Mouse (Mus musculus) liver, embryonic 15.5 days (tissue): Measurements from ENCODE around the gene Gkn2. TPM values are rescaled to one million over a fixed set of nuclear protein-coding genes. Genes with fewer than 3 reads are reported as not detected.

Experiments
- ATAC-seq: fragments of 200-750 bp; cut with Nextera tagmentation; 2 replicates; pipeline ENCODE4 v1.8.0; 2017; ENCODE audit warnings: moderate number of reproducible peaks, mild to moderate bottlenecking, moderate library complexity; ENCODE audit not compliant: insufficient read depth
- H3K27ac ChIP-seq: fragments of 300-500 bp; sonication (generic); replicated peaks from 2 replicates; pipeline ENCODE4 v1.5.1; 2015; ENCODE audit warnings: mild to moderate bottlenecking, inconsistent platforms
- H3K27me3 ChIP-seq: fragments of 300-500 bp; sonication (generic); 2 replicates; pipeline ENCODE4 v1.6.1; 2015; ENCODE audit warnings: mild to moderate bottlenecking, inconsistent platforms
- H3K36me3 ChIP-seq: fragments of 300-500 bp; sonication (generic); replicated peaks from 2 replicates; pipeline ENCODE4 v1.6.1; 2015; ENCODE audit warnings: moderate library complexity, mild to moderate bottlenecking, inconsistent platforms
- H3K4me1 ChIP-seq: fragments of 300-500 bp; sonication (generic); replicated peaks from 2 replicates; pipeline ENCODE4 v1.6.1; 2015; ENCODE audit warnings: inconsistent platforms
- H3K4me2 ChIP-seq: fragments of 300-500 bp; sonication (generic); 2 replicates; pipeline ENCODE4 v1.6.1; 2015; ENCODE audit warnings: moderate library complexity, mild to moderate bottlenecking, inconsistent platforms
- H3K4me3 ChIP-seq: fragments of 300-500 bp; sonication (generic); replicated peaks from 2 replicates; pipeline ENCODE4 v1.5.1; 2015; ENCODE audit warnings: mild to moderate bottlenecking, inconsistent platforms
- H3K9ac ChIP-seq: fragments of 300-500 bp; sonication (generic); 2 replicates; pipeline ENCODE4 v1.6.1; 2015; ENCODE audit warnings: moderate library complexity, mild to moderate bottlenecking, inconsistent platforms
- H3K9me3 ChIP-seq: fragments of 300-500 bp; sonication (generic); replicated peaks from 2 replicates; pipeline ENCODE4 v1.6.1; 2016; ENCODE audit warnings: inconsistent platforms
- WGBS: fragments of 180-500 bp; shearing (Covaris S2); methylation state at CpG from one replicate; pipeline ENCODE4 v1.1.7; 2015; ENCODE audit warnings: mixed read lengths; ENCODE audit not compliant: insufficient replicate concordance; 5-methylcytosine and 5-hydroxymethylcytosine counted together
- polyA plus RNA-seq: library from polyadenylated mRNA; unstranded; fragments of >200 nt; fragmentation: Nextera tagmentation; extraction: Ambion mirVana; gene quantifications from 2 replicates; pipeline ENCODE4 v1.2.1, GENCODE M21; 2015

Gene Gkn2
- not detected in 2 replicates for polyA plus RNA-seq

GRCm38 (mm10) chr6:87373057-87373456 is at the start of gene Gkn2:
Gene Gkn2 (plus strand): TSS chr6:87373357.
- Histone ChIP-seq H3K27me3 (no peaks in the 10 kb centered on the region), H3K27ac (no peak within 1 kb of the TSS), H3K36me3 (no peaks in the 10 kb centered on the region), H3K9me3 (no peaks in the 10 kb centered on the region), H3K4me2 (no peak within 1 kb of the TSS), H3K4me3 (no peak within 1 kb of the TSS), H3K9ac (no peak within 1 kb of the TSS), H3K4me1 (no peaks in the 10 kb centered on the region)
- WGBS, result 71% methylated on average over 9 of the region's 9 CpGs
- no peak for ATAC-seq

GRCm38 (mm10) chr6:87323381-87323780 is 49.8 kb upstream of the Gkn2 start:
- Histone ChIP-seq H3K9ac (no peak overlapping the region), H3K27ac (no peak overlapping the region), H3K27me3 (0 out of 2 replicates have a peak, but pooled peaks cover 4% of the 10 kb centered on the region), H3K4me3 (no peak overlapping the region), H3K9me3 (no peaks in the 10 kb centered on the region), H3K4me1 (no peaks in the 10 kb centered on the region), H3K36me3 (no peaks in the 10 kb centered on the region), H3K4me2 (no peak overlapping the region)
- 46% methylated on average over 2 of the region's 2 CpGs for WGBS
- ATAC-seq, result no peak

- no peak overlapping the region for H3K9ac ChIP-seq
- no peak for ATAC-seq
- no peaks in the 10 kb centered on the region for H3K36me3 ChIP-seq
- H3K9me3 ChIP-seq, result no peaks in the 10 kb centered on the region
- H3K27ac ChIP-seq, result no peak overlapping the region
- 60% methylated on average over 2 of the region's 2 CpGs for WGBS
- no peak overlapping the region for H3K4me3 ChIP-seq
- H3K4me2 ChIP-seq, result no peak overlapping the region
- 0 out of 2 replicates have a peak, but pooled peaks cover 4% of the 10 kb centered on the region for H3K27me3 ChIP-seq
- H3K4me1 ChIP-seq, result no peaks in the 10 kb centered on the region
Measured at GRCm38 (mm10) chr6:87326932-87327331, 46.2 kb upstream of the Gkn2 start.

- no peak overlapping the region for H3K4me2 ChIP-seq
- H3K4me3 ChIP-seq, result no peak overlapping the region
- no peak overlapping the region for H3K27ac ChIP-seq
- 63% methylated on average over 22 of the region's 22 CpGs for WGBS
- H3K27me3 ChIP-seq, result peaks cover 9% of the 10 kb centered on the region
- no peaks in the 10 kb centered on the region for H3K9me3 ChIP-seq
- no peak for ATAC-seq
- no peak overlapping the region for H3K9ac ChIP-seq
- H3K4me1 ChIP-seq, result no peaks in the 10 kb centered on the region
- no peaks in the 10 kb centered on the region for H3K36me3 ChIP-seq
Measured at GRCm38 (mm10) chr6:87328265-87329173, 44.6 kb upstream of the Gkn2 start.

GRCm38 (mm10) chr6:87332380-87332779 is 40.8 kb upstream of the Gkn2 start:
- Histone ChIP-seq H3K4me3 (no peak overlapping the region), H3K4me1 (no peaks in the 10 kb centered on the region; the same call in 1 of the 2 replicates), H3K27ac (no peak overlapping the region), H3K9ac (no peak overlapping the region), H3K27me3 (peaks cover 47% of the 10 kb centered on the region), H3K9me3 (no peaks in the 10 kb centered on the region), H3K4me2 (no peak overlapping the region), H3K36me3 (no peaks in the 10 kb centered on the region)
- ATAC-seq, result no peak
- WGBS, result 51% methylated on average over 2 of the region's 2 CpGs

- no peaks in the 10 kb centered on the region for H3K9me3 ChIP-seq
- H3K36me3 ChIP-seq, result no peaks in the 10 kb centered on the region
- H3K9ac ChIP-seq, result no peak overlapping the region
- ATAC-seq, result no peak
- H3K4me3 ChIP-seq, result peak overlapping the region; percentile 50
- peaks cover 49% of the 10 kb centered on the region for H3K27me3 ChIP-seq
- H3K27ac ChIP-seq, result no peak overlapping the region
- 21% methylated on average over 11 of the region's 11 CpGs for WGBS
- H3K4me2 ChIP-seq, result peak overlapping the region; percentile 64; the same call in 1 of the 2 replicates
- no peaks in the 10 kb centered on the region; the same call in 1 of the 2 replicates for H3K4me1 ChIP-seq
Measured at GRCm38 (mm10) chr6:87334361-87335090, 38.6 kb upstream of the Gkn2 start.

- no peaks in the 10 kb centered on the region for H3K36me3 ChIP-seq
- no peaks in the 10 kb centered on the region; the same call in 1 of the 2 replicates for H3K4me1 ChIP-seq
- peaks cover 49% of the 10 kb centered on the region for H3K27me3 ChIP-seq
- ATAC-seq, result no peak
- no peak within 1 kb of the TSS for H3K9ac ChIP-seq
- H3K9me3 ChIP-seq, result no peaks in the 10 kb centered on the region
- peak within 1 kb of the TSS; percentile 64 for H3K4me2 ChIP-seq
- H3K27ac ChIP-seq, result 0 out of 2 replicates have a peak within 1 kb of the TSS, but pooled peaks have one; percentile 19
- H3K4me3 ChIP-seq, result peak within 1 kb of the TSS; percentile 50
- WGBS, result under 1% methylated on average over 54 of the region's 54 CpGs
Measured at GRCm38 (mm10) chr6:87335091-87335934, 37.8 kb upstream of the Gkn2 start, which contains the start of gene Antxr1. Gene Antxr1 (minus strand): TSS chr6:87335821.

GRCm38 (mm10) chr6:87335935-87336295 is 37.2 kb upstream of the Gkn2 start:
- Histone ChIP-seq H3K9ac (no peak overlapping the region), H3K27me3 (peaks cover 49% of the 10 kb centered on the region), H3K4me2 (no peak overlapping the region), H3K36me3 (no peaks in the 10 kb centered on the region), H3K27ac (no peak overlapping the region), H3K4me3 (no peak overlapping the region), H3K4me1 (no peaks in the 10 kb centered on the region; the same call in 1 of the 2 replicates), H3K9me3 (no peaks in the 10 kb centered on the region)
- WGBS, result 19% methylated on average over 6 of the region's 6 CpGs
- no peak for ATAC-seq

- Histone ChIP-seq H3K4me1 (no peaks in the 10 kb centered on the region), H3K27ac (no peak within 1 kb of the TSS), H3K27me3 (0 out of 2 replicates have a peak, but pooled peaks cover 3% of the 10 kb centered on the region), H3K9me3 (no peaks in the 10 kb centered on the region), H3K36me3 (no peaks in the 10 kb centered on the region), H3K4me2 (no peak within 1 kb of the TSS), H3K9ac (no peak within 1 kb of the TSS), H3K4me3 (no peak within 1 kb of the TSS)
- no peak for ATAC-seq
- 62% methylated on average over 8 of the region's 8 CpGs for WGBS
Measured at GRCm38 (mm10) chr6:87350829-87351228, 22.3 kb upstream of the Gkn2 start, which contains the start of gene Gkn1. Gene Gkn1 (minus strand): TSS chr6:87350942.

- no peak overlapping the region for H3K9ac ChIP-seq
- WGBS, result 42% methylated on average over 5 of the region's 5 CpGs
- ATAC-seq, result no peak
- H3K27ac ChIP-seq, result no peak overlapping the region
- H3K4me1 ChIP-seq, result no peaks in the 10 kb centered on the region
- no peak overlapping the region for H3K4me3 ChIP-seq
- no peaks in the 10 kb centered on the region for H3K36me3 ChIP-seq
- no peak overlapping the region for H3K4me2 ChIP-seq
- no peaks in the 10 kb centered on the region for H3K27me3 ChIP-seq
- no peaks in the 10 kb centered on the region for H3K9me3 ChIP-seq
Measured at GRCm38 (mm10) chr6:87354441-87354840, 18.7 kb upstream of the Gkn2 start.
